Mouse (Mus musculus): ENCODE data around the gene Dgkh.

DNA sequence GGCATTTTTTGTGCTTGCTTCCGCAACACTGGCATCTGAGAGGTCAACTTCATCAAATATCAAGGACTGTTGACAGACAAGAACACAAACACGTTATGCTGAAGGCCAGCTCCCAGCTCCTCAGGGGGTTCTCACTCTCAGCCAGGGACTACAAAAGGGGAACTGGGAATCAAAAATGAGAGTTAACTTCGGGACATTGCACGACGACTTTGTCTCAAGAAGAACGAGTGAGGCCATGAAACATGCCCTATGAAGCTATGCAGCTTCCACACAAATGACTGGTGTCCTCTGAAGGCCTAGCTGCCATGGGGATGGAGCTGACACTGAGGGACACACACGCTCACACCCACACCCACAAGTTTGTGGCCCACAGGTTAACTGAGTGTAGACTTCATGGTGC is 80.9 kb downstream of the Dgkh start:
- TF ChIP-seq POLR2A (IDR thresholded peaks at IDR 0.05; ENCODE audit: borderline replicate concordance, control insufficient read depth, low read depth, low read length) = no peak
- no peak for TF ChIP-seq CTCF (IDR thresholded peaks at IDR 0.05; ENCODE audit: control insufficient read depth, insufficient read depth, low read length)
